Mouse (Mus musculus) limb, embryonic 12.5 days (tissue): Measurements from ENCODE around the gene Prr7. TPM values are rescaled to one million over a fixed set of nuclear protein-coding genes. Genes with fewer than 3 reads are reported as not detected.

Experiments
- ATAC-seq: fragments of 200-750 bp; cut with Nextera tagmentation; 2 replicates; pipeline ENCODE4 v1.8.0; 2017; ENCODE audit warnings: low read depth, moderate TSS enrichment; ENCODE audit not compliant: insufficient number of reproducible peaks, insufficient read depth, low FRiP score, low TSS enrichment
- H3K27ac ChIP-seq: fragments of 300-500 bp; sonication (generic); 2 replicates; pipeline ENCODE4 v1.5.1; 2016; ENCODE audit warnings: mild to moderate bottlenecking, moderate library complexity
- H3K27me3 ChIP-seq: fragments of 300-500 bp; sonication (generic); 2 replicates; pipeline ENCODE4 v1.6.1; 2016; ENCODE audit warnings: mild to moderate bottlenecking, moderate library complexity
- H3K36me3 ChIP-seq: fragments of 300-500 bp; sonication (generic); 2 replicates; pipeline ENCODE4 v1.6.1; 2016; ENCODE audit warnings: mild to moderate bottlenecking, moderate library complexity
- H3K4me1 ChIP-seq: fragments of 300-500 bp; sonication (generic); replicated peaks from 2 replicates; pipeline ENCODE4 v1.6.1; 2016
- H3K4me2 ChIP-seq: fragments of 300-500 bp; sonication (generic); 2 replicates; pipeline ENCODE4 v1.6.1; 2016; ENCODE audit warnings: mild to moderate bottlenecking, moderate library complexity
- H3K4me3 ChIP-seq: fragments of 300-500 bp; sonication (generic); replicated peaks from 2 replicates; pipeline ENCODE4 v1.5.1; 2016; ENCODE audit warnings: mild to moderate bottlenecking
- H3K9ac ChIP-seq: fragments of 300-500 bp; sonication (generic); replicated peaks from 2 replicates; pipeline ENCODE4 v1.6.1; 2016; ENCODE audit warnings: mild to moderate bottlenecking, moderate library complexity
- H3K9me3 ChIP-seq: fragments of 300-500 bp; sonication (generic); 2 replicates; pipeline ENCODE4 v1.6.1; 2016; ENCODE audit warnings: mild to moderate bottlenecking, moderate library complexity
- WGBS: fragments of 180-500 bp; shearing (Covaris S2); methylation state at CpG from one replicate; pipeline ENCODE4 v1.1.7; 2016; 5-methylcytosine and 5-hydroxymethylcytosine counted together
- polyA plus RNA-seq: library from polyadenylated mRNA; unstranded; fragments of >200 nt; fragmentation: Nextera tagmentation; extraction: Ambion mirVana; gene quantifications from 2 replicates; pipeline ENCODE4 v1.2.1, GENCODE M21; 2016

Gene Prr7
- polyA plus RNA-seq, 1 experiment from 2014 or later, result 1.1 TPM

GRCm38 (mm10) chr13:55471156-55471818, 7.2 kb downstream of the Prr7 start:
- H3K27ac ChIP-seq, result peak overlapping the region; percentile 89
- peaks cover 43% of the 10 kb centered on the region for H3K4me1 ChIP-seq
- 2% methylated on average over 54 of the region's 54 CpGs for WGBS

GRCm38 (mm10) chr13:55471819-55472131, 7.7 kb downstream of the Prr7 start:
- peaks cover 43% of the 10 kb centered on the region for H3K4me1 ChIP-seq
- H3K9me3 ChIP-seq, result no peaks in the 10 kb centered on the region
- ATAC-seq, result peak; percentile 16; the same call in 1 of the 2 replicates
- H3K4me2 ChIP-seq, result peak overlapping the region; percentile 100
- peak overlapping the region; percentile 82 for H3K9ac ChIP-seq
- peak overlapping the region; percentile 89 for H3K27ac ChIP-seq
- under 1% methylated on average over 31 of the region's 31 CpGs for WGBS
- peak overlapping the region; percentile 61 for H3K4me3 ChIP-seq
- no peaks in the 10 kb centered on the region for H3K27me3 ChIP-seq
- peaks cover 32% of the 10 kb centered on the region for H3K36me3 ChIP-seq

More at GRCm38 (mm10) chr13:55471156-55471818, 7.2 kb downstream of the Prr7 start:
- Histone ChIP-seq H3K4me2 (peak overlapping the region; percentile 100), H3K27me3 (no peaks in the 10 kb centered on the region), H3K36me3 (peaks cover 27% of the 10 kb centered on the region), H3K9me3 (no peaks in the 10 kb centered on the region), H3K9ac (peak overlapping the region; percentile 82), H3K4me3 (peak overlapping the region; percentile 61)
- ATAC-seq, result peak; percentile 39

GRCm38 (mm10) chr13:55472132-55473022, 8.3 kb downstream of the Prr7 start:
- Histone ChIP-seq H3K4me3 (peak overlapping the region; percentile 61), H3K4me1 (peaks cover 43% of the 10 kb centered on the region), H3K4me2 (peak overlapping the region; percentile 100), H3K36me3 (peaks cover 38% of the 10 kb centered on the region), H3K9me3 (no peaks in the 10 kb centered on the region), H3K9ac (peak overlapping the region; percentile 82), H3K27me3 (no peaks in the 10 kb centered on the region), H3K27ac (peak overlapping the region; percentile 89)
- ATAC-seq, result peak; percentile 33
- WGBS, result under 1% methylated on average over 103 of the region's 103 CpGs

- H3K4me1 ChIP-seq, result peaks cover 43% of the 10 kb centered on the region
- peak overlapping the region; percentile 89 for H3K27ac ChIP-seq
- 12% methylated on average over 18 of the region's 18 CpGs for WGBS
- H3K27me3 ChIP-seq, result no peaks in the 10 kb centered on the region
- H3K9me3 ChIP-seq, result no peaks in the 10 kb centered on the region
- H3K36me3 ChIP-seq, result peaks cover 47% of the 10 kb centered on the region
- no peak for ATAC-seq
- H3K4me2 ChIP-seq, result peak overlapping the region; percentile 100
- peak overlapping the region; percentile 82 for H3K9ac ChIP-seq
- H3K4me3 ChIP-seq, result peak overlapping the region; percentile 61
Observed at GRCm38 (mm10) chr13:55473076-55473831, 9.2 kb downstream of the Prr7 start.

- Histone ChIP-seq H3K9ac (no peak overlapping the region), H3K4me3 (0 out of 2 replicates have a peak overlapping the region, but pooled peaks have one; percentile 9), H3K36me3 (peaks cover 52% of the 10 kb centered on the region), H3K4me2 (peak overlapping the region; percentile 100; the same call in 1 of the 2 replicates), H3K27me3 (no peaks in the 10 kb centered on the region), H3K9me3 (no peaks in the 10 kb centered on the region), H3K27ac (peak overlapping the region; percentile 35; the same call in 1 of the 2 replicates), H3K4me1 (peaks cover 43% of the 10 kb centered on the region)
- ATAC-seq, result no peak
- 64% methylated on average over 11 of the region's 11 CpGs for WGBS
Observed at GRCm38 (mm10) chr13:55473961-55474360, 9.9 kb downstream of the Prr7 start.

- no peaks in the 10 kb centered on the region for H3K9me3 ChIP-seq
- 0 out of 2 replicates have a peak overlapping the region, but pooled peaks have one; percentile 29 for H3K27ac ChIP-seq
- 57% methylated on average over 5 of the region's 5 CpGs for WGBS
- peaks cover 59% of the 10 kb centered on the region for H3K36me3 ChIP-seq
- no peak overlapping the region for H3K4me2 ChIP-seq
- H3K4me3 ChIP-seq, result no peak overlapping the region
- no peak overlapping the region for H3K9ac ChIP-seq
- peaks cover 36% of the 10 kb centered on the region for H3K4me1 ChIP-seq
- ATAC-seq, result no peak
- H3K27me3 ChIP-seq, result no peaks in the 10 kb centered on the region
Observed at GRCm38 (mm10) chr13:55474621-55475069, 10.6 kb downstream of the Prr7 start.

GRCm38 (mm10) chr13:55475750-55476149, 11.7 kb downstream of the Prr7 start:
- Histone ChIP-seq H3K27ac (no peak overlapping the region), H3K9me3 (no peaks in the 10 kb centered on the region), H3K27me3 (no peaks in the 10 kb centered on the region), H3K36me3 (peaks cover 70% of the 10 kb centered on the region), H3K9ac (no peak overlapping the region), H3K4me2 (no peak overlapping the region), H3K4me1 (peaks cover 35% of the 10 kb centered on the region), H3K4me3 (no peak overlapping the region)
- no peak for ATAC-seq
- 91% methylated on average over 5 of the region's 5 CpGs for WGBS

- H3K4me2 ChIP-seq, result no peak overlapping the region
- H3K4me1 ChIP-seq, result peaks cover 30% of the 10 kb centered on the region
- H3K36me3 ChIP-seq, result peaks cover 75% of the 10 kb centered on the region
- H3K27me3 ChIP-seq, result no peaks in the 10 kb centered on the region
- no peak for ATAC-seq
- no peak overlapping the region for H3K27ac ChIP-seq
- no peak overlapping the region for H3K9ac ChIP-seq
- no peak overlapping the region for H3K4me3 ChIP-seq
- no peaks in the 10 kb centered on the region for H3K9me3 ChIP-seq
- 85% methylated on average over 8 of the region's 8 CpGs for WGBS
Observed at GRCm38 (mm10) chr13:55476256-55476655, 12.2 kb downstream of the Prr7 start.

GRCm38 (mm10) chr13:55477492-55477891, 13.4 kb downstream of the Prr7 start:
- Histone ChIP-seq H3K27me3 (no peaks in the 10 kb centered on the region), H3K4me3 (no peak overlapping the region)

GRCm38 (mm10) chr13:55478036-55478435, 14.0 kb downstream of the Prr7 start:
- no peak overlapping the region for H3K4me2 ChIP-seq
- no peaks in the 10 kb centered on the region for H3K9me3 ChIP-seq
- no peak overlapping the region for H3K4me3 ChIP-seq
- H3K9ac ChIP-seq, result no peak overlapping the region
- peaks cover 25% of the 10 kb centered on the region for H3K4me1 ChIP-seq
- WGBS, result 51% methylated on average over 5 of the region's 5 CpGs
- no peaks in the 10 kb centered on the region for H3K27me3 ChIP-seq
- ATAC-seq, result no peak
- no peak overlapping the region for H3K27ac ChIP-seq
- H3K36me3 ChIP-seq, result peaks cover 93% of the 10 kb centered on the region

More at GRCm38 (mm10) chr13:55477492-55477891, 13.4 kb downstream of the Prr7 start:
- Histone ChIP-seq H3K9me3 (no peaks in the 10 kb centered on the region), H3K27ac (no peak overlapping the region), H3K36me3 (peaks cover 87% of the 10 kb centered on the region), H3K4me2 (no peak overlapping the region), H3K9ac (no peak overlapping the region), H3K4me1 (peaks cover 29% of the 10 kb centered on the region)
- WGBS, result 61% methylated on average over 16 of the region's 16 CpGs
- ATAC-seq, result no peak
